Mouse (Mus musculus): ENCODE results near the gene Klf14.

Klf14 gene

DNA sequence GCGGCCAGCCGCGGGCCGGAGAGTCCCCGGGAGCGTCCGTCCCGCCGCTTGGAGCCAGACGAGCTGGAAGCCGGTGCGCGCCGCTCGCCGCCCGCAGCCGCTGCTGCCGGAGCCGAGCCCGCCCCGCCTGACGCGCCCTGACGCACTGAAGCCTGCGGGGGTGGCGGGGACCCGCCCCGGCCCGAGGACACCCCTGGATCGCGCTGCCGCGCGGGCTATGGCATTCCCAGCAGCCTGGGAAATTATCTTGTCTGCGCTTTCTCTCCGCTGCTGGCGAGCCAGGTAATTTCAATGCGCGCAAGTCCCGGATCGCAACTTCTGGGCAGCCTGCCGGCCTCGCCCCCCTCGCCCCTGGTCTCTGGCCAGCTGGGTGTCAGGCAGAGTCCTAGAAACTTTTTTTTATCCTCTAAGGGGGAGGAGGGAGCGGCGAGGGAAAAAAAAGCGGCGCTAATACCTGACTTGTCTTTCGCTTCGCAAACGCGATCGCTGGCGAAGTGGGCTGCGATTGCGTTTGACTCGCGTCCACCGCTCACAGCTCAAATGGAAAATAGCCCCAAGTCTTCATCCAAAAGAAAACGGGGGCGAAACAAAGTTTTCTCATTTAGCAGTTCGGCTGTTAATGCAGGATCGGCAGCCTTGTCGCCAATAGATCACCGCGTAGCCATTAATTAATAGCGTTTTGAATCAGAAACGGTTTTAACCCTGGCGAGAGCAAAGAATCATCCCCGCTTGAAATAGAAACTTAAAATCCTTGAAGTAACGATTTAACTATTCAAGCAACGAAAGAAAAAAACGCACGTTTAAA is at the start of gene Klf14:
Gene Klf14 (minus strand): TSS at position 343 of the 805 bp plus-strand sequence.
- no peak for DNase-seq (ENCODE audit: low spot score)

DNA sequence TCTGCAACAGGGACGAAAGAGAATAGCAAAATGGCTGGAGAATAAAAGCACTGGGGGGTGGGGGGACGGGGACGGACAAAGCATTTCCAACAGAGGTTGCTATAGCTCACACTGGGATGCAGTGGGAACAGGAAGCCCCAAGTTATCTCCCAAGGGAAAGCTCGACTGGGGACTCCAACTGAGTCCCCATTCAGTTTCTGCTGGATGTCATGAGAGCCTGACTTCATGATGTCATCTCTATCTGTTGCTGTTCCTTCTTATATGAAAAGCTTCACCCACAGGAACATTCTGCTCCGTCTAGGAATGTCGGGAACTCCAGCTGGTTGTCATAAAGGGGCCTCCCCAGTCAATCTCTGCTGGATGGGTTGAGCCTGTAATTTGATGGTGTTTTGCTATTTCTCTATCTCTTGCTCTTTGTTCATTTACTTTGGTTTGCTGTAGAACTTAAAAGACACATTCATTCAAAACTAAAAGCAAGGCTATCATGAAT is 47.3 kb upstream of the Klf14 start:
- DNase-seq (ENCODE audit: low spot score), result no peak

DNA sequence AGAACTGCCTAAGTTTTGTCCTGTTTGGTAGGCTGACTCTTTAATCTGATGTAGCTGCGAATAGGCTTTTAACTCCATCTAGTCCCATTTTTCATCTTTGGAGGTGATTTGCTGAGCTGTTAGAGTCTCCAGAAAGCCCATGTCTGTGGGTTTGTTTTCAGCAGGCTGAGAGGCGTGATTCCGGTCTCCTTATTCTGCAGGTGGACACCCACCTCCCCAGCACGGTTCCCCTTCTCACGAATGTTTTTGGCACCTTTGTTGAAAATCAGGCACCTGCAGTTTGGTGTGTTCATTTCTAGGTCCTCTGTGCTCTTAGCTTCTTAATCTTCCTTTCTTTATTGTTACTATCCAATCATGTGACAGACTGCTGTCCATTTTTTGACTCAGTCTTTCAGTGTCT is 27.5 kb upstream of the Klf14 start:
- no peak for DNase-seq (ENCODE audit: low spot score)

DNA sequence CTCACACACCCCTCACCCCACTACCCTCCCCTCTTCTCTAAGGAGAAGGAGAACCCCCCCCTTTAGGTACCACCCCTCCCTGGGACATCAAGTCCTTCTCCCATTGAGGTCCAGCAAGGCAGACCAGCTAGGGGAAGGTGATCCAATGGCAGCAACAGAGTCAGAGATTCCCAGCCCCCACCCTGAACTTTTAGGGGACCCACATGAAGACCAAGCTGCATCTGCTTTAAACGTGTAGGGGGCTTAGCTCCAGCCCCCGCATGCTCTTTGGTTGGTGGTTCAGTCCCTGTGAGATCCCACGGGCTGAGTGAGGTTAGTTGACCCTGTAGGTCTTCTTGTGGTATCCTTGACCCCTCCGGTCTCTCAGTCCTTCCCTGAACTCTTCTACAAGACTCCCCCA is 24.1 kb upstream of the Klf14 start:
- DNase-seq (ENCODE audit: low spot score), result no peak

DNA sequence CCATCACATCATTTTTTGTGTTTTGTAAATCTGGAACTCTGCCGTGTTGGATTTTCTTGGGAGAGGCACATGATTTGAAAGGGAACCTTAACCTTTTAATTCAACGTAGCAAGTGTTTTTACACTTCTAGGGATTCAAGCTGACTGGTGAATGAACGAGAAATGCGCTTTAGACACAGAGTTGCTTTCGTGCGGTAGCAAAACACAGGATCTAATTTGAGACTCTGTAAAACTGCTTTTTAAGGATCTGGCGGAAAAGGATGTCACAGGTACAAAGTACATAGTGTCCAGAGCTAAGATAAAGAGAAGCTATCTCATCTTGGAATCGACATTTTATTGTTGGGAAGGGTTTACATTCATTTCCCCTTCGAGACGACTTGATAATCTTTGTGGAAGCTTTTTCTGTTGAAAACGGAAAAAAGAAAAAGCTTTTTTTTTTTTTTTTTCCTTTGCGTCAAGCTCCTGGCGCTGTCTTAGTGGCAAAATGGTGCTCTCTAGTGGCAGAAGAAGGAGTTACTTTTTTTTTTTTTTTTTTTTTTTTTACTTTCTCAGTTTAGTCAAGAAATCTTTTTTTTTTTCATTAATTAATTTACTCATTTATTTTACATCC is 23.6 kb upstream of the Klf14 start:
- no peak for DNase-seq (ENCODE audit: low spot score)

DNA sequence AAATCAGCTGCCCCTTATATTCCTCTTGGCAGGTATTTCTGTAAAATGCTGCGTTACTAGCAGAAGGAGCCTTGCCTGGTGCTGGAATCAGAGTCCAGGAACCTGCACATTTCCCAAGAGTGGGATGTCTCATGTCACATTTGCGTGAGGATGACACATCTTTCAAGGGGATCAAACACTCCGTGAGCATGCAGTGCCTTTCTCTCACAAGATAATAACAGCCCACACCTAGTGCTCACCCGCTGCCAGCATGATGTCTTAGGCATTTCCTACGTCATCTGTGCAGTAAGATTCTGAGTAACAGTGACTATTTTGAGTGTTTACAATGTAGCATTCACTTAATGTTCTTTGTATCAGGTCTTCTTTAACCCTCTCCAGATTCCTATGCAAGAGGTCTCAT is 22.5 kb upstream of the Klf14 start:
- no peak for DNase-seq (ENCODE audit: low spot score)

DNA sequence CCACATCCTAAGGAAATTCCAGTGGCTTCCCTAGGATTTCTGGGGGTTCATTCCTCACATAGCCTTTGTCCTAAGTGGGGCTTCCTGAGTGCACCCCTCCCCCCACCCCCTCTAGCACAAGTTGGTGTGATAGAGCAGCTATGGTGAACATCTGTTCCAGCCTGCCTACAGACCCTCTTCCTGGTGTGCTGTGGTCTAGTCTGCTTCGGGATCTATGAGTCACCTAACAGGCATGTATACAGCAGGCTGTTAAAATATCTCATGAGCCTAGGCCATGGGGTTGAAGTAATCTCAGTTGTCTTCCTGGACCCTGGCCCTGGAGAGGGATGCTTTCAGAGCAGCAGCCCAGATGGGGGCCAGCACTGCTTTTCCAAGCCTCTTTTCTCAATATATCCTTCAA is 19.7 kb upstream of the Klf14 start:
- no peak for DNase-seq (ENCODE audit: low spot score)

DNA sequence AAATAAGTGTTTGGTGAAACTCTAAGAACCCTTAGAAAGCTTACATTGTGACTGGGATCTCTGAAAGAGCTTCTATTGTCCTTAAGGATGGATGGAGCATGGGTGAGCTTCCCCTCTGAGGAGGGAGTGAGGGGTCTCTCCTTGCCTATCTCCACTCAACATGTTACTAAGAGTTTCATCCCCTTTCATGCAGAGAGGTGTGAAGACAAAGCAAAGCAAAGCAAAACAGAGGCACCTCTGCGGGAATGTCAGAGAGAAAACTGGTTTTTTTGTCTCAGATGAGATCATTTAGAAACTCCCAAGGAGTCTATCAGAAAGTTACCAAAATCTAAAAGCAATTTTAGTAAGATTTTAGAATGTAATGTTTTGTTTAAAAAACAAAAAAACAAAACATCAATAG is 13.2 kb upstream of the Klf14 start:
- no peak for DNase-seq (ENCODE audit: low spot score)

DNA sequence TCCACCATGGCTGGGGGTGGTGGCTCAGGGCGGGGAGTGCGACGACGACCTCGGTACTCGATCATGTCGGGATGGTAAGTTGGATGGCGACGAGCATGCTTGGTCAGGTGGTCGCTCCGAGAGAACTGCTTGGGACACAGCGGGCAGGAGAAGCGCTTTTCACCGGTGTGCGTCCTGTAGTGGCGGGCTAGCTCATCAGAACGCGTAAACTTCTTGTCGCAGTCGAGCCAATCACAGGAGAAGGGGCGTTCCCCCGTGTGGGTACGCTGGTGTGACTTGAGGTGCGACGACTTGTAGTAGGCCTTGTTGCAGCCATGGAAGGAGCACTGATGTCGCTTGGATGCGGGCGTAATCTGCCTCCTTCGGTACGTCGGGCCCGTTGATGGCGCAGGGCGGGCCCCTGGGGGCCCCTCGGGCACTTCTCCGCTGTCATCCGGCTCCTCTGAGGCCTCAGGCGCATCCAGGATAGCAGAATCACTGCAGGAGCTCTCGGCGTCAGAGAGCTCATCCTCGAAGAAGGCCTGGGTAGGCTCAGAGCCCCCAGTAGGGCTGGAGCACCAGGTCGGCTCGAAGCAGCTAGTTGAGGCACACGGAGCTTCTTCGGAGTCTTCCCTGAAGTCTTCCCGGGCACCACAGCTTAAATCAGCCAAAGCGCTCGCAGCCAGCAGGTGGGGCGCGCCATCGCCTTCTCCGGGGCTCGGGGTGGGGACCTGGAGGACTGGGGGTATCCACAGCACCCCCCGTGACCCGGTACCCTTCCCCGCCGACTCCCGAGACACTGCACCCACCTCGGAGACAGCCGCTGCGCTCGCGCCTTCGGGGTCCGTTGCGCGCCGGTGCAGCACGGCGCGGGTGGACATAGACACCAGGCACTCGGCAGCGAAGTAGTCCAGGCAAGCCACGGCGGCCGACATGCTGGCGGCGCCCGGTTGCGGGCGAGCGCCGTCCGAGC is 818 bp downstream of the Klf14 start:
- DNase-seq (ENCODE audit: low spot score), result no peak

DNA sequence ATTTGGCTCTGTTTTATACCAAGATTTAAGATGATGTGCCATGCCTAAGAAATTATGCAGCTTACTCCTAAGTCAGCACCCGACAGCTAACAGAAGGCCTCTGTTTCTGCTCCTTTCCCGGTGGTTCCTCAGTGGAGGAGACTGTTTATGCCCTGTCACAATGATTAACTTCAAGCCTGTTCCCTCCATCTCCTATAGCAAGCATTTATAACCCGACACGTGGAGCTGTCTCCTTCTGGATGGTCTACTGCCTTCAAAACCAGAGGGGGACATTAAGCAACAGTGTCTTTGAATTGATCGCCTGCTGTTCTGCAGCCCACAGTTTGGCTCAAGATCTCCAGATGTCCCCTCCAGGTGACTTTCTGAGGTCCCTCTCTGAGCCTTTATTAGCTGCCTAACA is 19.6 kb downstream of the Klf14 start:
- DNase-seq (ENCODE audit: low spot score), result no peak

DNA sequence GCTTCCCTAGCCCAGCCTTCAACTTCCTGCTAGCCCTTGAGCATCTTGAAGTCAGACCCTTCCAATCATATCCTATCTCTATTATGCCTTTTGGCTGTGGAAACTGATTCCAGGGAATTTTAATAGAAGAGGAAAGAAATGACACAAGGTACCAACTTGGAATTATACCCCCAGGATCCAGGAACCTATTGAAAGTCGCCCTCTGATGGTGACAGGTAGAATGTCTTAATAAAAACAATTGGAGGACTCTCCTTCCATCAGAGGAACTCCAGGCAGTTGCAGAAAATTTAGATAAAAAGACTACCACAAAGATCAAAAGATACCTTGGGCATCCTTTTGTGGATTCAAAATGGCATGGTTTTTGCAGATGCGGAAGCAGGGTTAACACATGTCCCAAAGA is 36.1 kb downstream of the Klf14 start:
- DNase-seq (ENCODE audit: low spot score), result no peak

DNA sequence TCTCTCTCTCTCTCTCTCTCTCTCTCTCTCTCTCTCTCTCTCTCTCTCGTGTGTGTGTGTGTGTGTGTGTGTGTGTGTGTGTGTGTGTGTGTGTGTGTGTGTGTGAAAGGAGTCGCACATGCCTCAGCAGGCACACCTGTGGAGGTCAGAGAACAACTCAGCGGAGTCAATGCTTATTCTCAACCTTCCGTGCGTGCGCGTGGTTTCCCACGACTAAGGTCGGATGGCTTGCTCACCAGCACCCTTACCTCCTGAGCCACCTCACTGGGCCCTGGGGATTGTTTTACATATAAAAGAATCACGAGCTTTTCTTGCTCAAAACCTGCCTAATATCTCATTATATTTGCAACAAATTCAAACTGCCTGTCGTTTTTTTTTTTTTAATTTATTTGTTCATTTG is 37.1 kb downstream of the Klf14 start:
- DNase-seq (ENCODE audit: low spot score), result no peak

DNA sequence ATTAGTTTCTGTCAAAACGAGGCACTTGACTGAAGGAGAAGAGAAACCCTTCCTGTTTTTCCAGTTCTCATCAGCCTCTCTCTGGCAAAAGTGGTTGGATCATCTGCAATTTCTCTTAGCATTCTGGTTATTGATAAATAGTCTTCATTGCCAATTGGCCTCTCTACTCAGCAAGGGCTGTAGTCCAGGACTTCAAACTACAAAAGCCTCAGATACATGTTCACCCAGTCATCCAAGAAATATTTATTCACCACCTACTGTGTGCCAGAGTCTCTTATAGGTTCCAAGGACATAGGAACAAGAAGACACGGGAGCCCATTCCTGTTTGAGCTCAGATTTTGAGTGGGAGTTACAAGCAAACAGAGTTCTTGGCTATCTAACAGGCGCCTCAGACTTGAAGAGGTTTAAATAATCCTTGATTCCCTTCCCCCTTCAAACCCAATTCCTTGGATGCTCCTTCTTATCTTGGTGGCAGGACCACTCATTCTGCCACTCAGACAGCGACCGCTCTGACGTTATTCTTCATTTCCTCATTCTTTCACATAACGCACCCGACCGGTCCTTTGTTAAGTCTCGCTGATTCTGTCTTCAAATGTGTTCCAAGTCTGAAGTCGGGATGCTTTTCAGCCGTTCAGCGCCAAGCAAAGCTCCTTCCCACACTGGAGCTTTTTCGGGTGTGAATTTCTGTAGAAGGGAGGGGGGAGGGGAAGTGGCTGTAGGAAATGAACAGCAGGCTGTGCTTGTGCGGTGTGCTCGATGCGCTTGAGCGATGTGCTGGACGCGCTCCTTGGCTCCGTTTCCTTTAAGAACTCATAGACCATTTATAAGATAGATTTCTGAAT is 37.8 kb downstream of the Klf14 start:
- no peak for DNase-seq (ENCODE audit: low spot score)

DNA sequence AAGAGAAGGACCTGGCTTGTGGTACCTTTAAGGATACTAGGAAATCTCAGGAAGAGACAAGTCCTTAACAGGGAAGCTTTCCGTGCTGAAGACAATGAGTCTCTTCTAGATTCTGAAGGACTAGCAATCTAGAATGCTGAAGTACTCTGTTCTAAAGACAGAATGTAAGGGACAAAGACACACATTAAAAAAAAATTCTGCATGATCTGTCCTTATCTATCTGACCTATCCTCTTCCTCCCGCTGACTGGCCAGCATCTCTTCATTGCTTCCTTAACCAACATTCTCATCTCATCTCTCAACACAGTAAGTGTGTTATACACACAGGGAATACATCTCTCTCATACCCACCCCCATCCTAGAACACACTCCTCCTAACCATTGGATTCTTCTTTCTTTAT is 43.4 kb downstream of the Klf14 start, which contains the start of gene Tsga13:
Gene Tsga13 (minus strand): TSS at position 101 of the 400 bp plus-strand sequence.
- DNase-seq (ENCODE audit: low spot score), result no peak

DNA sequence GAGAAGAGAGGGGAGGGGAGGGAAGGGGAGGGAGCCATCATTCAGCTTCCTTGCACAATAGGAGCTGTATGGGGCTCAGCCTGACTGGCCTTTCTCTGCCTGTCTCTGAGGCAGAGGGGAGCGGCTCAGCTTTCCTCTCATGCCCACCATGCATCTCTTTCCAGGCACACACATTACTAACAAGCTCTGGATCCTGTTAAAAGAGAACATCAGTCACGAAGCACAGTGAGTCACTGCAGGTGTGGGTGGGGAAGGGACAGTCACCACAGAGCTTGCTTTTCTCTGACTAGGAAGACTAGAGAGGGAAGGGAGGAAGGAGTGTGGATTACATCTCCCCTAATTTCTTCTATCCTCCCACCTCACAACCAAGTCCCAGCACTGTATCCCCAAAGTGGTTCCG is 50.9 kb downstream of the Klf14 start:
- no peak for DNase-seq (ENCODE audit: low spot score)
